Mouse (Mus musculus) lung, adult 2 months (tissue): ENCODE results near the gene Ms4a3.

Experiments
- CTCF ChIP-seq: fragments of 200-500 bp; IDR thresholded peaks from 2 replicates; pipeline ENCODE4 v1.5.1; 2011; ENCODE audit warnings: mild to moderate bottlenecking, low read length, control low read depth; ENCODE audit not compliant: insufficient read depth
- POLR2A ChIP-seq: fragments of 200-500 bp; IDR thresholded peaks from 2 replicates; pipeline ENCODE4 v1.6.1; 2011; ENCODE audit warnings: low read depth, mild to moderate bottlenecking, control low read depth, low read length, borderline replicate concordance; ENCODE audit errors: extremely low read depth

- TF ChIP-seq CTCF = no peak
- no peak for TF ChIP-seq POLR2A
Observed at GRCm38 (mm10) chr19:11613084-11613483, 27.6 kb downstream of the Ms4a3 start.
